Mouse (Mus musculus) heart, postnatal 0 days (tissue): ENCODE results near the gene Slc35c2. TPM values are rescaled to one million over a fixed set of nuclear protein-coding genes. Genes with fewer than 3 reads are reported as not detected.

Source experiments
- ATAC-seq: fragments of 200-750 bp; cut with Nextera tagmentation; 2 replicates; pipeline ENCODE4 v1.8.0; 2017; ENCODE audit warnings: low read depth, moderate number of reproducible peaks, moderate library complexity; ENCODE audit not compliant: insufficient read depth
- DNase-seq: peaks from one replicate; pipeline ENCODE4 v3.0.0-alpha.2; 2016; ENCODE audit warnings: low spot score
- H3K27ac ChIP-seq: fragments of 300-500 bp; sonication (generic); 2 replicates; pipeline ENCODE4 v1.5.1; 2014; ENCODE audit warnings: low read depth, mild to moderate bottlenecking
- H3K27me3 ChIP-seq: fragments of 300-500 bp; sonication (generic); 2 replicates; pipeline ENCODE4 v1.6.1; 2014; ENCODE audit warnings: low read length, mixed read lengths; ENCODE audit not compliant: control insufficient read depth, insufficient read depth
- H3K36me3 ChIP-seq: fragments of 300-500 bp; sonication (generic); replicated peaks from 2 replicates; pipeline ENCODE4 v1.6.1; 2014; ENCODE audit warnings: low read length, mixed read lengths; ENCODE audit not compliant: control insufficient read depth, insufficient read depth
- H3K4me1 ChIP-seq: fragments of 300-500 bp; sonication (generic); 2 replicates; pipeline ENCODE4 v1.6.1; 2014; ENCODE audit warnings: antibody characterized with exemption; ENCODE audit not compliant: control insufficient read depth, insufficient read depth
- H3K4me2 ChIP-seq: fragments of 300-500 bp; sonication (generic); 2 replicates; pipeline ENCODE4 v1.6.1; 2014; ENCODE audit warnings: low read depth, mild to moderate bottlenecking, low read length, moderate library complexity
- H3K4me3 ChIP-seq: fragments of 300-500 bp; sonication (generic); 2 replicates; pipeline ENCODE4 v1.5.1; 2014; ENCODE audit warnings: low read depth, low read length
- H3K9ac ChIP-seq: fragments of 300-500 bp; sonication (generic); replicated peaks from 2 replicates; pipeline ENCODE4 v1.6.1; 2014; ENCODE audit warnings: low read depth, low read length, mixed read lengths
- H3K9me3 ChIP-seq: fragments of 300-500 bp; sonication (generic); replicated peaks from 2 replicates; pipeline ENCODE4 v1.6.1; 2016; ENCODE audit warnings: low read length; ENCODE audit not compliant: control insufficient read depth
- CTCF ChIP-seq: IDR thresholded peaks from 2 replicates; pipeline ENCODE4 v1.5.1; 2016; ENCODE audit warnings: antibody characterized with exemption, control low read depth, low read depth
- EP300 ChIP-seq: IDR thresholded peaks from 2 replicates; pipeline ENCODE4 v1.6.1; 2016; ENCODE audit warnings: antibody characterized with exemption, low read depth
- WGBS: fragments of 180-500 bp; shearing (Covaris S2); extraction: QIAGEN DNeasy Blood & Tissue Kit; methylation state at CpG from one replicate; pipeline ENCODE4 v1.1.7; 2014; 5-methylcytosine and 5-hydroxymethylcytosine counted together
- polyA plus RNA-seq: library from polyadenylated mRNA; unstranded; fragments of >200 nt; fragmentation: Nextera tagmentation; extraction: Ambion mirVana; gene quantifications from 2 replicates; pipeline ENCODE4 v1.2.1, GENCODE M21; 2015
- total RNA-seq: library from RNA; depleted of rRNA; stranded (reverse); fragments of >200 nt; gene quantifications from 2 replicates; pipeline ENCODE4 v1.2.3, GENCODE M21; 2014; ENCODE audit warnings: low replicate concordance; rRNA removed

The Slc35c2 gene
- total and polyA plus RNA-seq, 2 experiments from 2014 or later = 32.6 to 73.8 TPM

GRCm38 (mm10) chr2:165234613-165235291, 52.9 kb downstream of the Slc35c2 start, which contains the start of gene Cdh22:
Gene Cdh22, minus strand, starts transcription at chr2:165234853.
- ATAC-seq (peak; percentile 66), DNase-seq (peak; percentile 61)
- no peak within 1 kb of the TSS for H3K27ac ChIP-seq
- peaks cover 97% of the 10 kb centered on the region for H3K27me3 ChIP-seq
- H3K4me1 ChIP-seq = peaks cover 7% of the 10 kb centered on the region; the same call in 1 of the 2 replicates
- peak within 1 kb of the TSS; percentile 93 for H3K4me2 ChIP-seq
- no peaks in the 10 kb centered on the region for H3K9me3 ChIP-seq
- peak within 1 kb of the TSS; percentile 57 for H3K4me3 ChIP-seq
- under 1% methylated on average over 21 of the region's 60 CpGs for WGBS
- peak; percentile 3; the same call in 1 of the 2 replicates for TF ChIP-seq CTCF
- TF ChIP-seq EP300 = no peak
- H3K9ac ChIP-seq = 0 out of 2 replicates have a peak within 1 kb of the TSS, but pooled peaks have one; percentile 6
- H3K36me3 ChIP-seq = no peaks in the 10 kb centered on the region

- ATAC-seq (peak; percentile 23; the same call in 1 of the 2 replicates), DNase-seq (no peak)
- Histone ChIP-seq H3K27ac (no peak overlapping the region), H3K36me3 (no peaks in the 10 kb centered on the region), H3K4me1 (peaks cover 7% of the 10 kb centered on the region; the same call in 1 of the 2 replicates), H3K27me3 (peaks cover 96% of the 10 kb centered on the region), H3K9me3 (no peaks in the 10 kb centered on the region), H3K4me2 (peak overlapping the region; percentile 93), H3K9ac (0 out of 2 replicates have a peak overlapping the region, but pooled peaks have one; percentile 6), H3K4me3 (peak overlapping the region; percentile 57)
- TF ChIP-seq EP300 (no peak), CTCF (no peak)
- WGBS = 1% methylated on average over 21 of the region's 41 CpGs
Measured at GRCm38 (mm10) chr2:165234291-165234612, 53.4 kb downstream of the Slc35c2 start.

- Histone ChIP-seq H3K9ac (no peak overlapping the region), H3K9me3 (no peaks in the 10 kb centered on the region), H3K4me3 (peak overlapping the region; percentile 57), H3K27me3 (peaks cover 95% of the 10 kb centered on the region), H3K36me3 (no peaks in the 10 kb centered on the region), H3K4me2 (peak overlapping the region; percentile 93), H3K27ac (no peak overlapping the region), H3K4me1 (peaks cover 7% of the 10 kb centered on the region; the same call in 1 of the 2 replicates)
- ATAC-seq (0 out of 2 replicates have a peak, but pooled peaks have one; percentile 4), DNase-seq (no peak)
- WGBS = 2% methylated on average over 65 of the region's 82 CpGs
- TF ChIP-seq CTCF (peak; percentile 39), EP300 (no peak)
Measured at GRCm38 (mm10) chr2:165233491-165234290, 54.0 kb downstream of the Slc35c2 start.

GRCm38 (mm10) chr2:165229050-165229449, 58.6 kb downstream of the Slc35c2 start:
- H3K9ac ChIP-seq = no peak overlapping the region
- H3K36me3 ChIP-seq = no peaks in the 10 kb centered on the region
- DNase-seq (no peak), ATAC-seq (no peak)
- no peak overlapping the region for H3K27ac ChIP-seq
- no peaks in the 10 kb centered on the region for H3K9me3 ChIP-seq
- no peak overlapping the region for H3K4me3 ChIP-seq
- 77% methylated on average over 11 of the region's 11 CpGs for WGBS
- H3K27me3 ChIP-seq = peaks cover 87% of the 10 kb centered on the region
- no peak for TF ChIP-seq CTCF
- no peak for TF ChIP-seq EP300
- peaks cover 3% of the 10 kb centered on the region; the same call in 1 of the 2 replicates for H3K4me1 ChIP-seq
- no peak overlapping the region for H3K4me2 ChIP-seq

Other genes with a start within 250 kb of the Slc35c2 start
- 12.1 and 12.9 TPM in 2 replicates for gene Cd40, start 232.2 kb downstream of the Slc35c2 start, total RNA-seq
- gene Cd40, start 232.2 kb downstream of the Slc35c2 start, polyA plus RNA-seq = 5.1 and 6.7 TPM in 2 replicates
- not detected in 2 replicates for gene 1700025C18Rik, start 197.1 kb downstream of the Slc35c2 start, total RNA-seq
- not detected in 2 replicates for gene 1700025C18Rik, start 197.1 kb downstream of the Slc35c2 start, polyA plus RNA-seq
- 0.04 and 0.19 TPM in 2 replicates for gene Cdh22, start 53.0 kb downstream of the Slc35c2 start, total RNA-seq
- gene Cdh22, start 53.0 kb downstream of the Slc35c2 start, polyA plus RNA-seq = 0.05 and 0.08 TPM in 2 replicates
- gene Elmo2, start 38.6 kb upstream of the Slc35c2 start, total RNA-seq = 69.6 and 70.6 TPM in 2 replicates
- gene Elmo2, start 38.6 kb upstream of the Slc35c2 start, polyA plus RNA-seq = 24.1 and 24.6 TPM in 2 replicates
- not detected in 2 replicates for gene Zfp663, start 80.9 kb upstream of the Slc35c2 start, total RNA-seq
- gene Zfp663, start 80.9 kb upstream of the Slc35c2 start, polyA plus RNA-seq = 0.07 TPM in 1 of 2 replicates, not detected in the other
- 2.7 and 3.3 TPM in 2 replicates for gene Zfp334, start 100.4 kb upstream of the Slc35c2 start, total RNA-seq
- gene Zfp334, start 100.4 kb upstream of the Slc35c2 start, polyA plus RNA-seq = 1.4 and 1.6 TPM in 2 replicates
- not detected in 2 replicates for gene Ocstamp, start 112.5 kb upstream of the Slc35c2 start, total RNA-seq
- gene Ocstamp, start 112.5 kb upstream of the Slc35c2 start, polyA plus RNA-seq = 0.07 TPM in 1 of 2 replicates, not detected in the other
- 0.04 TPM in 1 of 2 replicates, not detected in the other for gene Slc13a3, start 185.4 kb upstream of the Slc35c2 start, total RNA-seq
- 0.14 and 0.16 TPM in 2 replicates for gene Slc13a3, start 185.4 kb upstream of the Slc35c2 start, polyA plus RNA-seq
- 14.9 and 22.4 TPM in 2 replicates for gene Trp53rka, start 205.5 kb upstream of the Slc35c2 start, total RNA-seq
- 14.4 and 15.7 TPM in 2 replicates for gene Trp53rka, start 205.5 kb upstream of the Slc35c2 start, polyA plus RNA-seq
- 3.5 and 4.3 TPM in 2 replicates for gene Slc2a10, start 215.9 kb upstream of the Slc35c2 start, total RNA-seq
- 2.6 and 3.6 TPM in 2 replicates for gene Slc2a10, start 215.9 kb upstream of the Slc35c2 start, polyA plus RNA-seq